Mouse (Mus musculus) WW6 (cell line): Measurements from ENCODE around the gene Ttc28.

ENCODE experiments used
- DNase-seq: peaks from one replicate; pipeline ENCODE4 v3.0.0-alpha.2; 2013; ENCODE audit warnings: low read depth, low spot score

The Ttc28 gene

GRCm38 (mm10) chr5:111207924-111208659 lies 328.5 kb downstream of the Ttc28 start:
- DNase-seq: no peak

GRCm38 (mm10) chr5:111208660-111208969 lies 329.0 kb downstream of the Ttc28 start:
- DNase-seq: no peak

DNA sequence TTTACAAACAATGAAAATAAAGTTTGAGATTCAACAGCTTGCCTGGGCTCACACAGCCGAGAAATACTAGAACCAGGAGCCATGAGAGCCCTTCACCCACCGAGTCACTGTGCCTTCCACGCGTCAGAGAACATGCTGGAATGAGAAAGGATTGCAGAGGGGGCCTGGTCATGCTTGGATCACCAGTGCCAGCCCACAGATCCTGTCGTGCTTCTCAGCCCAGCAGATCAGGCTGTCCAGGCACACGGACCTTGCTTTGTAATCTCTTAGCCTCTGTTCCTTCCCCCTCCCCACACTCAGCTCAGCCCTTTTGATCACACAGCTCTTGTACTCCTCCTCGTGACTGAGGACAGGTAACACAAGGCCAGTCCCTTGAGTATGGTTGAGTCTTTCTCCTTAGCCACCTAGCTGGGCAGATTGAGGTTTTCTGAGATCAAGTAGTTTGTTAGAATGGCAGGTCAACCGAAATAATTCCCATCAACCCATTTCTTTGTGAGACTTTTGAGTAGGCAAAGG lies 334.4 kb downstream of the Ttc28 start:
- DNase-seq: no peak

- DNase-seq: no peak
These were observed 335.3 kb downstream of the Ttc28 start for GRCm38 (mm10) chr5:111214890-111215289.

DNA sequence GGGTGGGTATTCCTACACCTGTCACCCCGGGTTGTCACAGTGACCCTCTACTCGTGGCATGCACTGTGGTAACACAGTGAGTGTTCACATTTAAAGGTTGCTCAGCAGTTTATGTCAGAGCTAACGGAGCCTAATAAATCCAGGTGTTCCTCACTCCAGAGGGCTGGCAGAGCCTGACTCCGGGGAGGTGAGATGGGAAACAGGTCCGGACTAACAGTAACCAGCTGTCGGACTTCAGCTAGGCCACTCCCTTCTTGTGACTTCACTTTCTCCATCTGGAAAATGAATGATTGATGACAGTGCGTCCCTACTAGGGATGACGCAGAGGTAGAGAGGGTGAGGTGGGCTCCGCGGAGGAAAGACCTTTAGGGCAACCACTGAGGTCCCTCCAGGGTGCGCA lies 336.1 kb downstream of the Ttc28 start:
- DNase-seq: no peak

DNA sequence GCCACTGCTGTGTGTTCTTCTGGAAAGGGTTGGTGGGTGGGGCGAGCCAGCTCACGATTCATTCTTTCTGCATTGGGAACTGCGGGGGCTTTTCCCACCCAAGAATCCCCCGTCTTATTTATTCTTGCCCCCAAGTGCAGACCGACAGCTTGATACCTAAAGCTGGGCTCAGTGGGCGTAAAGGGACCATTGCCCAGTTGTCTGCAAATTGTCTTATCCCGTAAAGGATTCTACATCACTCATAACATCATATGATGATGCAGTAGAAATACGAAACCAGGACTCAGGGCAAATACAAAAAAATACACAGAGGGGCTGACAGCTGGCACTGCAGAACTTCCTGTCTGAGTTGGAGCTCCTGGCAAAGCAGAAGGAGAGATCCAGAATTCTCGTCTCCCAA lies 336.6 kb downstream of the Ttc28 start:
- no peak for DNase-seq

DNA sequence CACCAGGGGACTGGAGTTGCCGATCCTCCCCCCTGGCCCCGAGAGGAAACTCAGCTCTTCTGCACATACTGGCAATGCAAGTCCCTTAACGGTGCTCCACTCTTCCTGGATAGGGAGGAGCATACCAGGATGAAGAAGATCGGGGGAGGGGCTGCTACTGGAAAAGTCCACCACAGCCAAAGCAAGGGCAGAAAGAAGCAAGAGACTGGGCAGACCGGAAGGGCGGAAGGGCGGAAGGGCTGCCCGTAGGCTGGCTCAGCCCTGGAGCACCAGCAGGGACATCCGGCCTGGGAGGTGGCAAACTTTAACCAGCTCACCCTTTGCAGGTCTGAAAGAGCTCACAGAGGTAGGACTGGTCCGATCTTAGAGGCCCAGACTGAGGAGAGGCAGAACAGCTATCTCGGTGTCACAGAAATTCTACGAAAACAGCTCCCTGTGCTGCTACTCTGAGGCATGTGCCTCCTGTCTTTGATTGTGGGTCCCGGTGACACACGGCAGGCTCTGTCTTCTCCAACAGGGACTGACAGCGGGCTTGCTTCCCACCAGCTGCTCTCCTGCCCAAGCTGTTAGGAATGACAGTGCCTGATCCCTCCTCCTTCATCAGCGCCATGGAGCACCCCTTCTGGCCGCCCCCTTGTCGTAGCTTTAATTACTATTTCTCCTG lies 338.0 kb downstream of the Ttc28 start:
- DNase-seq: no peak

DNA sequence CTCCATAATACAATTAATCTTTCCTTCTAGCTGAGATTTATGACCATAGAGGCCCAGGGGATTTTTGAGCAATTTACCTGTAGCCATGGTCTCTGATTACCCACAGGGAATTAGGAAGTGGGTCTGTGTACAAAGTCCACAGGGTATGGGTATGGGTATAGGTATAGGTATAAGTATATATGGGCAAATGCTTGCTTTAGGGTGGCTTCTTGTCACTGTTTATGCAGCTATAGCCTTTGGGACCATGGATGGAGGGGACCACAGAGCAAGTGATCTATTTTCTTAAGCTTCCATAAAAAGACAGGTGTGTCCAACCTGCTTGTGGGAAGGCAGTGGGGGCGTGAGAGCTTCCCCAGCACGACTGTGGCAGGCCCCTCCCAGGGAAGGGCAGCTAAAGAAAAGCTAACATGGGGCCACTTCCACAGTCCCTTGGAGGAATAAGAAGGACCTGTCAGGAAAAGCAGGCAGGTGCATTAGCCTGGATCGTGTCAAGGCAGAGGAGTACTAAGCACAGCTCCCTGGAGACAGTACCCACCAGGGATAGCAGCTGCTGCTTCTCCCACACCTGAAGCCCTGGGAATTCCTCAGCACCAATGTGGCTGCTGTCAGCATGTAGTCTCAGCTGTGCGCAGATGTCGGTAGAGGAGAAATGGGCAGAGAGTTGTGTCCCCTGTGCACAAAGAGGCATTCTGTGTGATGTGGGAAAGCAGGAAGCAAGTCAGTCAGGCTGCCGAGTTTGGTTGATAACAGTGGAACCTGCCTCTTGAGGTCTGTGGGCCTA lies 338.7 kb downstream of the Ttc28 start:
- DNase-seq: no peak

DNA sequence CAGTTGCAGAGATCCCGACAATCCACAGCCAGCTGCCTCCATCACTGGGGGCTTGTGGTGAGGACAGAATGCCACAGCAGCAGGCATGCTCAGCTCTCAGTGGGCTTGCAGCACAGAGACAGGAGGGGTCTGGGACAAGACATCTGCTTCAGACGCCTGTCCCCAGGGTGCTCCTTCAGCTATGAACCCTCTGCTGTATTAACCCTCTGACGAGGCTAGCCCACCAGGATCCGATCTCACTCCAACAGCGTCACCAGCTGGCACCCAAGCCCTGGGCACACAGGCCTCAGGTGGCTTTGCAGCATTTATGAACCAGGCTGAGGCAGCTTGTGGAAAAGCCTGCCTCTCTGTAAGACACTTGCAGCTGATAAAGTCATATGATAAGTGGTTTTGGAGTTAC lies 339.4 kb downstream of the Ttc28 start:
- DNase-seq: no peak

DNA sequence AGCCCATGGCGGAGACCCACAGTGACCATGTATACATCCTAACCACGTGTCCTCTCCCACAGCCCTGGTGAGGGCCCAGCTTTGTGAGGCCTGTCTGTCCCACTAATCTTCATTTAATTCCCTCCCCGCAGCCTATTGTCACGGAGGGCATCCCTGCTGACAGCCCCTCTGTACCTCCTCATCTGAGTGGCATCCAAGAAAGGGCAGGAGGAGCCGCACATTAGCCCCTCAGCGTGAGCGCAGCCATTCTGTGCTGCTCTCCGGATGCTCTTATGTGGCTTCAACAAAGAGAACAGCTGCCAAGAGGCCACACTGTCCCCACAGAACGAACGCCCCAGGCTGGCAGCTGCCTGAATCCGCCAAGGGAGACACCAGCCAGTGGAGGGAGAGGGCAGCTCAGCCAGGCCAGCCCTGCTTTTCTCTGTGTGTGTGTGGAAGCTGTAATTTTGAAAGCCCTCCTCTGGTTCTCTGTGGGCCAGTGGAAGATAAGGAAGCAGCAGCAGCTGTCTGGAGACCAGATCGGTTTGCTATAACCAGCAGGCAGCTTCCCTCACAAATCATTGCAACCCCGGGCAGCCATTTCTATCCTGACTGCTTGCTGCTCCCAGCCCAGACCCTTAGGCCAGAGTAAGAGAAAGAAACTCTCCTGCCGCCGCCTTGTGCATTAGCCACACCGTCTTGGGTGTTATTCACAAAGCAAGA lies 341.2 kb downstream of the Ttc28 start:
- DNase-seq: no peak

- no peak for DNase-seq
These were observed 343.2 kb downstream of the Ttc28 start for GRCm38 (mm10) chr5:111222820-111223219.

DNA sequence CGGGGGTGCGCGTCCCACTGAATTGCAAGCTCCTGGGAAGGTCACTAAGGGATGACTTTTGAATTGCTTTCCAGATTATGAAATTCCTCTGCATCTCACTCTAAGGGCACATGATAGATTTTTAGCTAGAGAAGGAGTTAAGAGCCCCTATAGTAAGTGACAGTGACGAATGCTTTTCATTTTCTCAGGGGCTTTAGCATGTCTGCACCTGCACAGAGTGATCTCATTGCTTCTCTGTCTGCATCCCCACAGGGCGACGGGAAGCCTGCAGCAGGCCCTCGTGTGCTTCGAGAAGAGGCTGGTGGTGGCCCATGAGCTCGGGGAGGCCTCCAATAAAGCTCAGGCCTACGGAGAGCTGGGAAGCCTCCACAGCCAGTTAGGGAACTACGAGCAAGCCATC lies 345.7 kb downstream of the Ttc28 start:
- DNase-seq: no peak

GRCm38 (mm10) chr5:111226486-111226885 lies 346.9 kb downstream of the Ttc28 start:
- DNase-seq: no peak

DNA sequence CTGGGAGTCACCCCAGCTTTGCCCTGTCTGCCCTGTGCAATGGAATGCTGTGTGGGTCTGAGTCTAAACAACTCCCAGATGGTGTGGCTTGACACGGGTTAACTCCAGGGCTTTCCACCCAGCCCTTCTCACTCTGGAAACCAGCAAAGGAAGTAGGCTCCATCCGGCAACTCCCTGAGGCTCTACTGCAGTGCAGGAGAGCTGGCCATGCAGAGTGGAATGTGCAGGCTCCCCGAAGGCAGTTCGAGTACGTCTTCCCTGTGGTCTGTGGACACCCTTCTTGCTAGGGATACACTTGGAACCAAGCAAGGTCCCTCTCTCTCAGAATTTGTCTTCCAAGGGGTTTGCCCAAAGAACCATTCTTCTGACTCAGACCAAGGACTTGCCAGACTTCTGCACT lies 348.2 kb downstream of the Ttc28 start:
- no peak for DNase-seq

GRCm38 (mm10) chr5:111228302-111229040 lies 348.9 kb downstream of the Ttc28 start:
- no peak for DNase-seq

DNA sequence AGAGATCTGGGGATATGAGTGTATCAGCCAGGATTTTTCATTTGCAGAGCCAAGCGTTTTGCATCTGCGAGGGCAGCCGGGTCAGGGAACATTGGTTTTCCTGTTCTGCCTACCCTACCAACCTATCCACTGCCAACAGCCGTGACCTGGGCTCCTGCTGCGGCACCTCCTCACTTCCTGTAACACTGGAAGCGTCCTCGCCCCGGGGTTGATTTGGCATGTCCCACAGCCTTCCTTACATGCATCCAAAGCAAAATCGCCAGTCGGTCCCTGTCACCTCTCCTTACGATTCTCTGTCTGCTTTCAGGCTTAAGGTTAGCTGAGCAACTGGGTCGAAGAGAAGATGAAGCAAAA lies 349.4 kb downstream of the Ttc28 start:
- no peak for DNase-seq

DNA sequence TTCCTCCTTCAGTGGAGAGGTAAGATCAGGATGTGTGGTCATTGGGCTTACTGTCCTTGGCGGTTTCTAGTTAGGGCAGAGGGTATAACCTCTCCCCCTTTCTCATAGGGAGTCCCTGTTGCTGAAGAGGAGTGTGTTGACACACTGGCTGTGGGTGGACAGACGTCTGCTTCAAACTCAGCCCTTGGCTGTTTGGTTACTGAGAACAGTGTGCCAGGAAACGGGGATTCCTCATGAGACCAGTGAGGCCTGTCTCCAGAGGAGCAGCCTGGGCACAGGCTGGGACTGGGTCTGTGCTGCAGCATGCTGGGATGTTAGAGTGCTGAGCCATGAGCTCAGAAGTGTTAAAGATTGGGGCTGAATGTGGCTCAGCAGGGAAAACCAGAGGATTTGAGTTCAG lies 350.1 kb downstream of the Ttc28 start:
- DNase-seq: no peak

DNA sequence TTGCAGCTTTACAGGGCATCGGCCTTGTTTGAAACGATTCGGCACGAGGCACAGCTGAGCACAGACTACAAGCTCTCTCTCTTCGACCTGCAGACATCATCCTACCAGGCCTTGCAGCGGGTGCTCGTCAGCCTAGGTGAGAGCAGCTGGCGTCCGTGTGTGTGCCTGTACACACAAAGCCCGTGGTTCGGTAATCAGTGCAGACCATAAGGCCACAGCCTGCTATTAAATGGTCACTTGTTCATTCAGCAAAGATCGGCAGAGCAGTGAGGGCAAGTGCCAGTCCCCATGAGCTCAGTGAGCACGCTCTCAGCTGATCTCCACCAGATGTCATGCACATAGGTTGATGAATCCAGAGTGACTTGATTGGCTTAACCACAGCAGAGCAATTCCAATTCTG lies 351.4 kb downstream of the Ttc28 start:
- DNase-seq: no peak

- DNase-seq: no peak
These were observed 352.2 kb downstream of the Ttc28 start for GRCm38 (mm10) chr5:111231769-111232168.

DNA sequence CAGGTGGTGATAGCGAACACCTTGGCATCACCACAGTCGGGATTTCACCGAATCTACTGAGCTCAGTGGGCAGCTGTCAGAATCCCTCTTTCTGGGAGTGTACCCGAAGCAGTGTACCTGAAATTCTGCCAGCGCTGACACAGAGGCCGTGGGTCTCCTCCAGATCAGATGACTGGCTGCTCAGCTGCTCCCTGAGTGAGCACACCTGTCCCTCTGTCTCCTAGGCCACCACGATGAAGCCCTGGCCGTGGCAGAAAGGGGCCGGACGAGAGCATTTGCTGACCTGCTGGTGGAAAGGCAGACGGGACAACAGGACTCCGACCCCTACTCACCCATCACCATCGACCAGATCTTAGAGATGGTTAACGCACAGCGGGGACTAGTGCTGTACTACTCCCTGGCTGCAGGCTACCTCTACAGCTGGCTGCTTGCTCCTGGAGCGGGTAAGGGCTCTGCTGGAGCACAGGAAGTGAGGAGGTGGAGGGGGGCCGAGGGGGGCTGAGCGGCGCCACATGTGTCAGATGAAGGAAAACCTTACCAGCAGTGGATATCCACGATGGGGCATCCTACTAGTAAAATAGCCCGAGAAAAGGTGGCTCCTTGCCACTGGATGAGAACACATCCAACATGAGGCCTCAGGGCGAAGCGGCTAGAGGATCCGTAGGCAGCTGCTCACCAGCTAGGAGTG lies 353.6 kb downstream of the Ttc28 start:
- DNase-seq: no peak

DNA sequence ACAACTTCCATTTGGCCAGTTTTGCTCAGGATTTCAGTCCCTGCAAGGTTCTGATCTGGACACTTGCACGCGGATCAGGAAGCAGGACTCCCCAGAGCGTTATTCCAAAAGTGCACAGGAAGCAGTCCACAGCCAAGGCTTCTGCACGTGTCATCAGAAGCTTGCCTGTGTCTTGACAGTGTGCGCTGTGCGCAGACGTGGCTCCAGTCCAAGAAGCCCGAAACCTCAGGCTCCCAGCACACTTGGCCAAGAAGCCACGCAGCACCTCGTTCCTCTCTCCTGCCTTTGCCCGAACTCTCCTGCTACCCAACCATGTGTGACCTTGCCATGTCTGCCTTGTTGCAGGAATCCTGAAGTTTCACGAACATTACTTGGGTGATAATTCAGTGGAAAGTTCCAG lies 355.5 kb downstream of the Ttc28 start:
- DNase-seq: no peak
